12 mouse cellular contexts compared by ENCODE assay signal in the genomic region with DNA sequence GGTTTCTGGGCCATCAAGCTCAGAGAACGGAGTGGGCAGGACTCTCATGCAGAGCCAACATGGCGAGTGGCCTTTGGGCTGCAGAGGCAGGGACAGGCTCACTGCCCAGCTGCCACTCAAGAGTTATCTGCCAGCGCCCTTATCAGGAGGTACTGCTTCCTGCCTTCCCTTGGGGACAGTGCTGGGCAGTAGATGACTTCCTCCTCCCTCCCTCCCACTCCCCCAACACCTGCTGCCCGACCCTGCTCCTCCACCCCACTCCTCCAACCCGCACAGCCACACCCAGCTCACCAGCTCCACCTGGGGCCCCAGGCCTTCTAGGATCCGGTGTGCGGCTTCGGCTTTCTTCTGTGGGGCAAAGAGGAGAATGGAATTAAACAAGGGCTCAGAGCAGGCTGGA.
DNase-seq lines count a peak whose midpoint lies in the region; ATAC-seq and TF ChIP-seq lines count a peak whose summit lies in the region.
"Had no signal": no experiment of that assay in that cellular context is flagged by ENCODE, and none has a peak within 500 bp of the region (broad histone marks: within the 10 kb centered on the region; RNA-seq: fewer than 3 reads in every experiment).

No protein-coding gene starts in this region.

- no peak overlapping the region for H3K4me3 ChIP-seq in kidney, embryonic 14.5 days (ENCODE audit: low read length)
- no peak overlapping the region for H3K4me3 ChIP-seq in embryonic facial prominence, embryonic 13.5 days
- no peak overlapping the region for H3K4me3 ChIP-seq in hindbrain, postnatal 0 days (ENCODE audit: low read length)
- no peak overlapping the region for H3K4me3 ChIP-seq in midbrain, postnatal 0 days (ENCODE audit: low read depth, low read length)

- H3K9ac ChIP-seq in kidney, embryonic 14.5 days (ENCODE audit: low read depth, low read length) = no peak overlapping the region; the same call in 1 of the 2 replicates
- 0 out of 2 replicates have a peak overlapping the region, but pooled peaks have one; percentile 36 for H3K9ac ChIP-seq in embryonic facial prominence, embryonic 13.5 days
- peak overlapping the region; percentile 17; the same call in 1 of the 2 replicates for H3K9ac ChIP-seq in hindbrain, postnatal 0 days (replicated peaks; ENCODE audit: low read length)
- no peak overlapping the region for H3K9ac ChIP-seq in midbrain, postnatal 0 days (replicated peaks; ENCODE audit: low read length, poor library complexity, severe bottlenecking)

- no peak overlapping the region for H3K4me2 ChIP-seq in kidney, embryonic 14.5 days (replicated peaks; ENCODE audit: low read depth, low read length)
- H3K4me2 ChIP-seq in embryonic facial prominence, embryonic 13.5 days = no peak overlapping the region
- H3K4me2 ChIP-seq in hindbrain, postnatal 0 days (ENCODE audit: low read depth, low read length) = no peak overlapping the region
- no peak overlapping the region; the same call in 1 of the 2 replicates for H3K4me2 ChIP-seq in midbrain, postnatal 0 days (ENCODE audit: low read depth, low read length, poor library complexity, severe bottlenecking)

- H3K27ac ChIP-seq in kidney, embryonic 14.5 days (ENCODE audit: low read depth, low read length) = peak overlapping the region; percentile 2; the same call in 1 of the 2 replicates
- peak overlapping the region; percentile 86 for H3K27ac ChIP-seq in embryonic facial prominence, embryonic 13.5 days
- H3K27ac ChIP-seq in hindbrain, postnatal 0 days = peak overlapping the region; percentile 77
- H3K27ac ChIP-seq in midbrain, postnatal 0 days (ENCODE audit: low read depth, low read length) = peak overlapping the region; percentile 65

- ATAC-seq in kidney, embryonic 14.5 days (ENCODE audit: low FRiP score, low TSS enrichment) = no peak
- no peak for ATAC-seq in embryonic facial prominence, embryonic 13.5 days (ENCODE audit: insufficient number of reproducible peaks, insufficient read depth, low FRiP score, low TSS enrichment, low read depth)
- peak; percentile 2; the same call in 1 of the 2 replicates for ATAC-seq in hindbrain, postnatal 0 days
- ATAC-seq in midbrain, postnatal 0 days (ENCODE audit: low FRiP score) = no peak

- no peaks in the 10 kb centered on the region for H3K27me3 ChIP-seq in kidney, embryonic 14.5 days (ENCODE audit: control insufficient read depth, insufficient read depth, low read length)
- no peaks in the 10 kb centered on the region for H3K27me3 ChIP-seq in embryonic facial prominence, embryonic 13.5 days
- no peaks in the 10 kb centered on the region for H3K27me3 ChIP-seq in hindbrain, postnatal 0 days (ENCODE audit: insufficient read depth, low read length)
- no peaks in the 10 kb centered on the region for H3K27me3 ChIP-seq in midbrain, postnatal 0 days (ENCODE audit: insufficient read depth, low read length)

- peaks cover 26% of the 10 kb centered on the region for H3K4me1 ChIP-seq in kidney, embryonic 14.5 days (ENCODE audit: control insufficient read depth, insufficient read depth, low read length)
- peaks cover 36% of the 10 kb centered on the region for H3K4me1 ChIP-seq in embryonic facial prominence, embryonic 13.5 days
- H3K4me1 ChIP-seq in hindbrain, postnatal 0 days (ENCODE audit: insufficient read depth, low read length) = peaks cover 18% of the 10 kb centered on the region; the same call in 1 of the 2 replicates
- no peaks in the 10 kb centered on the region for H3K4me1 ChIP-seq in midbrain, postnatal 0 days (ENCODE audit: insufficient read depth, low read length)

- H3K36me3 ChIP-seq in kidney, embryonic 14.5 days (ENCODE audit: control insufficient read depth, insufficient read depth, low read length) = peaks cover 67% of the 10 kb centered on the region
- H3K36me3 ChIP-seq in embryonic facial prominence, embryonic 13.5 days = peaks cover 93% of the 10 kb centered on the region
- peaks cover 31% of the 10 kb centered on the region for H3K36me3 ChIP-seq in hindbrain, postnatal 0 days (ENCODE audit: insufficient read depth, low read length)
- H3K36me3 ChIP-seq in midbrain, postnatal 0 days (ENCODE audit: insufficient read depth, low read length) = peaks cover 36% of the 10 kb centered on the region

- H3K9me3 ChIP-seq in kidney, embryonic 14.5 days (ENCODE audit: control insufficient read depth, low read length) = no peaks in the 10 kb centered on the region
- no peaks in the 10 kb centered on the region for H3K9me3 ChIP-seq in embryonic facial prominence, embryonic 13.5 days
- no peaks in the 10 kb centered on the region for H3K9me3 ChIP-seq in hindbrain, postnatal 0 days (ENCODE audit: low read length)
- H3K9me3 ChIP-seq in midbrain, postnatal 0 days (ENCODE audit: low read length) = no peaks in the 10 kb centered on the region

- TF ChIP-seq CTCF in hindbrain, postnatal 0 days (IDR thresholded peaks at IDR 0.05; ENCODE audit: low read depth) = no peak
- TF ChIP-seq CTCF in midbrain, postnatal 0 days (IDR thresholded peaks at IDR 0.05) = no peak

- 71% methylated on average over 8 of the region's 8 CpGs for WGBS in kidney, embryonic 14.5 days
- 64% methylated on average over 8 of the region's 8 CpGs for WGBS in embryonic facial prominence, embryonic 13.5 days
- 43% methylated on average over 8 of the region's 8 CpGs for WGBS in hindbrain, postnatal 0 days
- 54% methylated on average over 8 of the region's 8 CpGs for WGBS in midbrain, postnatal 0 days

- DNase-seq in kidney, postnatal 4 days = no peak
- peak; percentile 5 for DNase-seq in hindbrain, postnatal 0 days (ENCODE audit: low spot score)
- no peak for DNase-seq in midbrain, postnatal 0 days (ENCODE audit: low spot score)
- DNase-seq in urinary bladder, postnatal 25 days (ENCODE audit: low spot score) = no peak
- DNase-seq in urinary bladder, adult 18-20 months (ENCODE audit: low spot score in 2 of 2) = no peak
- DNase-seq in cerebellum, adult 9-11 months = no peak
- DNase-seq: adrenal gland, adult 2 months; cerebellum, postnatal 36 days; gastrocnemius, postnatal 36 days; spleen, adult 18-20 months had no signal

Comparison
In these comparisons a context has a peak if more than half of its experiments do, and no peak if none do; other contexts are left out.
1. H3K27ac ChIP-seq: peak in every context shown above with its lines; median percentile 86 in embryonic facial prominence, embryonic 13.5 days; 77 in hindbrain, postnatal 0 days; 65 in midbrain, postnatal 0 days; 2 in kidney, embryonic 14.5 days.
2. H3K9ac ChIP-seq: peak in embryonic facial prominence, embryonic 13.5 days (single experiment) and hindbrain, postnatal 0 days (single experiment); none in kidney, embryonic 14.5 days (single experiment) and midbrain, postnatal 0 days (single experiment).